Mouse (Mus musculus): ENCODE data around the gene Il2. TPM values are rescaled to one million over a fixed set of nuclear protein-coding genes. Genes with fewer than 3 reads are reported as not detected.

The Il2 gene
- total RNA-seq, 1 experiment from 2014 or later: not detected

Other genes starting within 250 kb of the Il2 start
- gene Adad1, start 62.4 kb downstream of the Il2 start, total RNA-seq (2021): not detected in 2 replicates
- gene Il21, start 106.7 kb upstream of the Il2 start, total RNA-seq (2021): not detected in 2 replicates
- 3.4 and 4.0 TPM in 2 replicates for gene Bbs12, start 186.6 kb upstream of the Il2 start, total RNA-seq (2021)
- gene Cetn4, start 186.7 kb upstream of the Il2 start, total RNA-seq (2021): 2.9 and 3.0 TPM in 2 replicates
- gene Fgf2, start 222.4 kb upstream of the Il2 start, total RNA-seq (2021): 2.9 and 3.4 TPM in 2 replicates